ENCODE assay signal across 21 mouse cellular contexts in the genomic region with DNA sequence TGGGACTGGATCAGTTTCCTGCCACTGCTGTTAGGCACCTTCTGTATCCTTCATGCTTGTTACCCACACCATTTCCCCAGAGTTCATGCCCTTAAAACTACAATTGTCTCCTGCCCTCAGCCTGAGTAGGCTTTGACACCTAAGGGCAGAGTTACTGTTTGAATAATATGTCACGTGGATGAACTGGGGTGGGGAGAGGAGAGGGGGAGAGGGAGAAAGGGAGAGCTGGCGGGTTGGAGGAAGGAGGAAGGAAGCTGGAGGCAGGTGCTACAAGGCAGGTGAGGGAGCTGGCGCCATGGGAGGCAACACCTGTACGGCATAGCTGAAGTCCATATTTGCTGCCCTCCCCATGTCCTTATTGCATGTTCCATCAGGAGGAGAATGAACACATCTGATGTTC.
A peak's percentile ranks its signal among the peaks of the same experiment; 100 is the strongest.
DNase-seq lines count a peak whose midpoint lies in the region; ATAC-seq and TF ChIP-seq lines count a peak whose summit lies in the region.
"Had no signal": no experiment of that assay in that cellular context is flagged by ENCODE, and none has a peak within 500 bp of the region (broad histone marks: within the 10 kb centered on the region; RNA-seq: fewer than 3 reads in every experiment).

No protein-coding gene starts in this region.

- TF ChIP-seq EP300 in lung, postnatal 0 days (IDR thresholded peaks at IDR 0.05), result no peak

- H3K4me1 ChIP-seq in kidney, adult 2 months (ENCODE audit: control insufficient read depth, insufficient read depth, low read length), result no peaks in the 10 kb centered on the region; the same call in 1 of the 2 replicates
- H3K4me1 ChIP-seq in kidney, embryonic 16.5 days (ENCODE audit: insufficient read depth, low read length), result peaks cover 18% of the 10 kb centered on the region
- H3K4me1 ChIP-seq in lung, postnatal 0 days (ENCODE audit: insufficient read depth, low read depth, low read length), result peaks cover 3% of the 10 kb centered on the region; the same call in 1 of the 2 replicates
- H3K4me1 ChIP-seq in lung, adult 2 months (ENCODE audit: control insufficient read depth, insufficient read depth, low read length), result peaks cover 5% of the 10 kb centered on the region; the same call in 1 of the 2 replicates
- peaks cover 7% of the 10 kb centered on the region for H3K4me1 ChIP-seq in stomach, embryonic 14.5 days (ENCODE audit: control insufficient read depth, insufficient read depth, low read length)
- H3K4me1 ChIP-seq in midbrain, embryonic 15.5 days, result peaks cover 29% of the 10 kb centered on the region

- H3K9me3 ChIP-seq in kidney, embryonic 16.5 days (ENCODE audit: low read length), result no peaks in the 10 kb centered on the region
- H3K9me3 ChIP-seq in lung, postnatal 0 days (ENCODE audit: low read length), result no peaks in the 10 kb centered on the region
- H3K9me3 ChIP-seq in stomach, embryonic 14.5 days (ENCODE audit: control insufficient read depth, low read depth, low read length), result no peaks in the 10 kb centered on the region
- H3K9me3 ChIP-seq in midbrain, embryonic 15.5 days, result no peaks in the 10 kb centered on the region
- H3K9me3 ChIP-seq: embryonic facial prominence, embryonic 15.5 days had no signal

- ATAC-seq in kidney, embryonic 16.5 days (ENCODE audit: low FRiP score, low TSS enrichment), result no peak
- peak; percentile 12; the same call in 1 of the 2 replicates for ATAC-seq in lung, postnatal 0 days
- peak; percentile 78; the same call in 1 of the 2 replicates for ATAC-seq in stomach, embryonic 14.5 days (ENCODE audit: insufficient number of reproducible peaks, insufficient read depth, low FRiP score, low read depth)
- ATAC-seq in midbrain, embryonic 15.5 days (replicated peaks), result no peak
- ATAC-seq: forebrain, embryonic 14.5 days had no signal

- 61% methylated on average over 4 of the region's 4 CpGs for WGBS in kidney, adult 2 months
- WGBS in kidney, embryonic 16.5 days, result 52% methylated on average over 4 of the region's 4 CpGs
- 34% methylated on average over 4 of the region's 4 CpGs for WGBS in lung, postnatal 0 days
- WGBS in lung, adult 2 months, result 50% methylated on average over 4 of the region's 4 CpGs
- WGBS in stomach, embryonic 14.5 days, result 56% methylated on average over 4 of the region's 4 CpGs
- WGBS in midbrain, embryonic 15.5 days, result 79% methylated on average over 4 of the region's 4 CpGs

- H3K4me3 ChIP-seq in kidney, adult 2 months (ENCODE audit: insufficient read depth, low read depth, low read length), result no peak overlapping the region
- no peak overlapping the region for H3K4me3 ChIP-seq in kidney, embryonic 16.5 days (ENCODE audit: low read length)
- H3K4me3 ChIP-seq in lung, postnatal 0 days (ENCODE audit: low read depth, low read length), result no peak overlapping the region
- no peak overlapping the region for H3K4me3 ChIP-seq in lung, adult 2 months (replicated peaks; ENCODE audit: extremely low read depth, low read depth, low read length)
- no peak overlapping the region for H3K4me3 ChIP-seq in stomach, embryonic 14.5 days (ENCODE audit: low read depth, low read length)
- no peak overlapping the region for H3K4me3 ChIP-seq in midbrain, embryonic 15.5 days
- H3K4me3 ChIP-seq: embryonic facial prominence, embryonic 15.5 days; erythroblast, embryonic 14.5 days; forebrain, embryonic 10.5 days; gastrocnemius, adult 2 months; heart, embryonic 13.5 days; hindbrain, embryonic 12.5 days had no signal

- no peaks in the 10 kb centered on the region for H3K27me3 ChIP-seq in kidney, adult 2 months (replicated peaks; ENCODE audit: control insufficient read depth, insufficient read depth, low read length)
- no peaks in the 10 kb centered on the region for H3K27me3 ChIP-seq in kidney, embryonic 16.5 days (ENCODE audit: insufficient read depth, low read length)
- H3K27me3 ChIP-seq in lung, postnatal 0 days (replicated peaks; ENCODE audit: insufficient read depth, low read length), result no peaks in the 10 kb centered on the region
- H3K27me3 ChIP-seq in stomach, embryonic 14.5 days (ENCODE audit: control insufficient read depth, insufficient read depth, low read length), result no peaks in the 10 kb centered on the region
- no peaks in the 10 kb centered on the region for H3K27me3 ChIP-seq in midbrain, embryonic 15.5 days (replicated peaks)
- H3K27me3 ChIP-seq: embryonic facial prominence, embryonic 15.5 days; heart, embryonic 13.5 days; hindbrain, embryonic 12.5 days had no signal

- no peak for TF ChIP-seq POLR2A in kidney, adult 2 months (IDR thresholded peaks at IDR 0.05; ENCODE audit: low read depth, low read length)
- no peak for TF ChIP-seq POLR2A in lung, adult 2 months (IDR thresholded peaks at IDR 0.05; ENCODE audit: borderline replicate concordance, extremely low read depth, low read depth, low read length)

- H3K9ac ChIP-seq in kidney, embryonic 16.5 days (replicated peaks; ENCODE audit: low read length), result no peak overlapping the region
- no peak overlapping the region for H3K9ac ChIP-seq in lung, postnatal 0 days (replicated peaks; ENCODE audit: low read depth)
- no peak overlapping the region for H3K9ac ChIP-seq in stomach, embryonic 14.5 days (replicated peaks; ENCODE audit: low read depth, low read length)
- no peak overlapping the region for H3K9ac ChIP-seq in midbrain, embryonic 15.5 days
- H3K9ac ChIP-seq: embryonic facial prominence, embryonic 15.5 days; heart, embryonic 13.5 days; hindbrain, embryonic 12.5 days had no signal

- TF ChIP-seq CTCF in kidney, adult 2 months (conservative IDR thresholded peaks at IDR 0.05; ENCODE audit: insufficient read depth, insufficient read length, low read depth, low read length), result no peak
- TF ChIP-seq CTCF in lung, postnatal 0 days (IDR thresholded peaks at IDR 0.05), result no peak
- TF ChIP-seq CTCF in lung, adult 2 months (IDR thresholded peaks at IDR 0.05; ENCODE audit: insufficient read depth, low read length), result no peak

- no peaks in the 10 kb centered on the region for H3K36me3 ChIP-seq in kidney, adult 2 months (ENCODE audit: control insufficient read depth, insufficient read depth, low read length)
- H3K36me3 ChIP-seq in kidney, embryonic 16.5 days (ENCODE audit: insufficient read depth, low read length), result no peaks in the 10 kb centered on the region
- H3K36me3 ChIP-seq in lung, postnatal 0 days (ENCODE audit: insufficient read depth, low read length), result no peaks in the 10 kb centered on the region
- no peaks in the 10 kb centered on the region for H3K36me3 ChIP-seq in stomach, embryonic 14.5 days (ENCODE audit: control insufficient read depth, insufficient read depth, low read length)
- H3K36me3 ChIP-seq in midbrain, embryonic 15.5 days (replicated peaks), result no peaks in the 10 kb centered on the region
- H3K36me3 ChIP-seq: hindbrain, embryonic 12.5 days had no signal

- H3K27ac ChIP-seq in kidney, adult 2 months (ENCODE audit: insufficient read depth, low read depth, low read length), result no peak overlapping the region
- no peak overlapping the region for H3K27ac ChIP-seq in kidney, embryonic 16.5 days (ENCODE audit: low read length)
- no peak overlapping the region for H3K27ac ChIP-seq in lung, postnatal 0 days (ENCODE audit: low read length)
- no peak overlapping the region for H3K27ac ChIP-seq in stomach, embryonic 14.5 days (ENCODE audit: low read length)
- no peak overlapping the region for H3K27ac ChIP-seq in midbrain, embryonic 15.5 days
- H3K27ac ChIP-seq: embryonic facial prominence, embryonic 15.5 days; forebrain, embryonic 10.5 days; gastrocnemius, adult 2 months; heart, embryonic 13.5 days; hindbrain, embryonic 12.5 days had no signal

- H3K4me2 ChIP-seq in kidney, embryonic 16.5 days (replicated peaks; ENCODE audit: low read depth, low read length), result no peak overlapping the region
- H3K4me2 ChIP-seq in lung, postnatal 0 days (replicated peaks; ENCODE audit: low read depth, low read length), result no peak overlapping the region
- no peak overlapping the region for H3K4me2 ChIP-seq in stomach, embryonic 14.5 days (replicated peaks; ENCODE audit: low read depth, low read length)
- H3K4me2 ChIP-seq in midbrain, embryonic 15.5 days, result no peak overlapping the region
- H3K4me2 ChIP-seq: embryonic facial prominence, embryonic 15.5 days; heart, embryonic 13.5 days; hindbrain, embryonic 12.5 days had no signal

- DNase-seq in kidney, adult 2 months, result peak; percentile 19
- peak; percentile 46 for DNase-seq in lung, postnatal 0 days (ENCODE audit: low spot score)
- no peak for DNase-seq in lung, adult 2 months
- peak; percentile 35 for DNase-seq in yolk sac, embryonic 10.5 days (ENCODE audit: low spot score)
- no peak for DNase-seq in spleen, postnatal 4 days (ENCODE audit: low spot score in 2 of 2)
- DNase-seq: adrenal gland, postnatal 14 days; cerebellum, adult 11-12 months; cerebellum, adult 9-11 months; cerebellum, postnatal 36 days; gastrocnemius, adult 2 months; gastrocnemius, postnatal 25 days; heart, postnatal 4 days had no signal

Comparison
In these comparisons a context has a peak if more than half of its experiments do, and no peak if none do; other contexts are left out.
1. DNase-seq: peak in kidney, adult 2 months (single experiment), lung, postnatal 0 days (single experiment) and yolk sac, embryonic 10.5 days (single experiment); none in lung, adult 2 months (single experiment) and spleen, postnatal 4 days (0 of 2).
2. ATAC-seq: peak in lung, postnatal 0 days (single experiment) and stomach, embryonic 14.5 days (single experiment); none in kidney, embryonic 16.5 days (single experiment) and midbrain, embryonic 15.5 days (single experiment).